Mouse (Mus musculus) retina, postnatal 7 days (tissue): ENCODE measurements around the gene Itsn1.

ENCODE experiments used
- DNase-seq: peaks from one replicate; pipeline ENCODE4 v3.0.0-alpha.2; 2012; ENCODE audit warnings: low read depth, low spot score

Itsn1 gene

GRCm38 (mm10) chr16:91730446-91730845, 1.4 kb downstream of the Itsn1 start:
- DNase-seq = peak; percentile 3

DNA sequence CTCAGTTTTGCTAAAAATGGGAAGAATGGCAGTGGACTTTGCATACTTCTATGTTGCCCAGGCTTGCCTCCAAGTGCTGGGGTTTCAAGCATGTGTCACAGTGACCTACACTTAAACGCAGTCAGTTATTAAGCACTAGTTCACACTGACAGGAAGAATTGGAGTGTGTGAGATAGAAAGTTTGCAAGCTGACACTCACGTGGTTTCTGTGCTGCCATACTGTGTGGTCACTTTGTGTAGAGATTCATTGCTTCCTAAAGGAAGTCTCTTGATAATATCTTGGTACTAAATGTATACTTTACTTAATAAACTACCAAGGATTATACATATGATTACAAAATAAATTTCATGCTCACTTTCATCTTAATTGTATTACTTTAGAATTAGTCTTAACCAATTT, 3.7 kb downstream of the Itsn1 start:
- DNase-seq = no peak

- no peak for DNase-seq
These were observed 5.7 kb downstream of the Itsn1 start for GRCm38 (mm10) chr16:91734771-91735170.

- DNase-seq = no peak
These were observed 7.2 kb downstream of the Itsn1 start for GRCm38 (mm10) chr16:91736046-91736816.

- DNase-seq = no peak
These were observed 9.4 kb downstream of the Itsn1 start for GRCm38 (mm10) chr16:91738505-91738904.

- DNase-seq = no peak
These were observed 11.3 kb downstream of the Itsn1 start for GRCm38 (mm10) chr16:91740184-91740917.

- DNase-seq = no peak
These were observed 11.8 kb downstream of the Itsn1 start for GRCm38 (mm10) chr16:91740918-91741255.

- DNase-seq = no peak
These were observed 14.0 kb downstream of the Itsn1 start for GRCm38 (mm10) chr16:91743055-91743454.

GRCm38 (mm10) chr16:91746101-91746950, 17.2 kb downstream of the Itsn1 start:
- DNase-seq = no peak

DNA sequence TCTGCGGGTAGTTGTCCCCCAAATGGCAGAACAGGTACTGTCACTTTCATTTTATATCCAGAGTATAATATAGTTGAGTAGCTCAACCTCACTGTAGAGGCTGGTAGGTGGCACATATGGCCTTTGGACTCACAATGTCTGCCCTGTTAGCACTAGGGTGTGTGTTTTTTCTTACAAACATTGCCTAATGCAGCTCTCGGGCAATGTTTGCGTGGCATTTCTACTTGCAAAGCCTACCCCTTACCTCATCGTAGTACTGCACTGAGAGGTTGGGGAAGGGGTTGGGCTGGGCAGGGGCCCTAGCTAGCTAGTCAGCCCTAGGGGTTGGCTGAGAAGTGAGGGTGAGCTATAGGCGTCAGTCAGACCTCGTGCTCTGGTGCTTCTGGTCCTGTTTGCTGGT, 18.5 kb downstream of the Itsn1 start:
- no peak for DNase-seq

GRCm38 (mm10) chr16:91751644-91752385, 22.7 kb downstream of the Itsn1 start:
- DNase-seq = no peak

DNA sequence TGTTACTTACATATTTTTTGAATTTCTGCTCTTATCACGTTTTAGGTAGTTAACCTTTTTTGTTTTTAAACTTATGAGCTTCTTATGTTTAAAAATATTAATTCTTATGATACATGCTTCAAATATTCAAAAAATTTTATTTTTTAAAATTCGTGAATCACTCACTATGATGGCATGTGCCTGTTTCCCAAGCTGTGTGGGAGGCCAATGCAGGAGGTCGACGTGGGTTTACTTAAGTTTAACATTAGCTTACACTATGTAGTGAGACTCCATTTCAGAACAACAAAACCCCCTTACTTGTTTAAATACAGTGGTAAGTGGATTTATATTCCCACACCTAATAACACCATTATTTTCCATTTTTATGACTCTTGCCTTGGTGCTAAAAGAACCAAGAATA, 24.5 kb downstream of the Itsn1 start:
- no peak for DNase-seq

DNA sequence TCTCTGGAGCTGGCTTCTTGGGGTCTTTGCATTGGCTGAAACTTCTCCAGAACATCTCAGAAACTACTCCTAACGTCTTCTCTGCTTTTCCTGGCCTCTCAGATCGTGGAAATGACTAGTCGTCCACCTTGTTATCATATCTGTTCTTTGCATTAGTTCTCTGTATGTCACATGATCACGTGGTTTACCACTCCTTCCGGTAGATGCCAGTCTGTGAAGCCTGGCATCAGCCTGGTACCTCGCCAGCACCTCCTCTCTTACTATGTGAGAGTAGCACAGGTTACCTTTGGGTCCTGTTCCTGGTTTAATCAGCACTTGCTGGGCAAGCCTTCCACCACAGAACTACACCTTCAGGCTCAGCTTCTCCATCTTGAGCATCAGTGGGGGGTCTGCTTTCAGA, 25.9 kb downstream of the Itsn1 start:
- no peak for DNase-seq

GRCm38 (mm10) chr16:91761202-91761601, 32.1 kb downstream of the Itsn1 start:
- no peak for DNase-seq

DNA sequence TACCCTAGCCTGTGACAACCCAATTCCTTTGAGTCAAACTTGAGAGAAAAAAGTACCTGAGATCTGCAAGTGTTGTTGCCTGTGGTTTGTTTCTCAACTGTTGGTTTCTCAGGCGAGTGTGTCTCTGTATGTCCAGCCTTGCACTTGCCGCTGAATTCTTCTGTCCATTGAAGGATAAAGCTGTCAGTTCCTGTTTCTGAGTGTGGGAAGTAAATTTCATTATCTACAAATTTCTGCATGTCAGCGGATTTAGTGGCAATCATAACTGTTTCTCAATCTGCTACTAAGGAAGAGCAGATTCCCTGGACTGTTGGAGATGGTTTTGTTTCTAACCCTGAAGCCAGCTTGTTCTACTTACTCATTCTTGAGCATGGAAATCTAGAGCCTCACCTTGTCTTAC, 32.7 kb downstream of the Itsn1 start:
- no peak for DNase-seq

GRCm38 (mm10) chr16:91762476-91762875, 33.4 kb downstream of the Itsn1 start:
- peak; percentile 17 for DNase-seq

DNA sequence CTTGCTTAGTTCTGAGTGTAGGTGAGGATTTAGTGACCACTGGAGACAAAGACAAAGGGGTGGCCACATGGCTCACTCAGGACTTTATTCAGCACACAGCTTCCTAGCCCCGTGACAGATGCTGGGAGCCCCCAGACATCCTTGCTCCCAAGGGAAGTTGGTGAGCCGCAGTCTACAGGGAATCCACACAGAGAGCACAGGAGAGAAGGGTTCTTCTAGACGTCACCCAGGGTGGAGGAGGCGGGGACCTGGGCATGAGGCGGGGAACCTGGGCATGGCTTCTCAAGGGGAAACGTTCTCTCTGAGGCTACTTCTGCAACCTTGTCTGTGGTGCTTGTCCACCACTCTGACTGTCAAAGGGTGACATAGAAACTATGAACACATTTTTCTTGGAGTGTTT, 34.9 kb downstream of the Itsn1 start:
- DNase-seq = no peak

GRCm38 (mm10) chr16:91764414-91764813, 35.3 kb downstream of the Itsn1 start:
- DNase-seq = no peak

- DNase-seq = no peak
These were observed 36.2 kb downstream of the Itsn1 start for GRCm38 (mm10) chr16:91765121-91765815.

GRCm38 (mm10) chr16:91765816-91766210, 36.7 kb downstream of the Itsn1 start:
- DNase-seq = no peak

- DNase-seq = no peak
These were observed 38.2 kb downstream of the Itsn1 start for GRCm38 (mm10) chr16:91767165-91767701.
